Mouse (Mus musculus) c-Kit-positive CD71-positive TER-119-positive erythroid progenitor cells, embryonic 14.5 days (primary cell): ENCODE results near the gene Chn2.

Source experiments
- DNase-seq: peaks from one replicate; pipeline ENCODE4 v3.0.0-alpha.2; 2013; ENCODE audit warnings: low spot score

The Chn2 gene

DNA sequence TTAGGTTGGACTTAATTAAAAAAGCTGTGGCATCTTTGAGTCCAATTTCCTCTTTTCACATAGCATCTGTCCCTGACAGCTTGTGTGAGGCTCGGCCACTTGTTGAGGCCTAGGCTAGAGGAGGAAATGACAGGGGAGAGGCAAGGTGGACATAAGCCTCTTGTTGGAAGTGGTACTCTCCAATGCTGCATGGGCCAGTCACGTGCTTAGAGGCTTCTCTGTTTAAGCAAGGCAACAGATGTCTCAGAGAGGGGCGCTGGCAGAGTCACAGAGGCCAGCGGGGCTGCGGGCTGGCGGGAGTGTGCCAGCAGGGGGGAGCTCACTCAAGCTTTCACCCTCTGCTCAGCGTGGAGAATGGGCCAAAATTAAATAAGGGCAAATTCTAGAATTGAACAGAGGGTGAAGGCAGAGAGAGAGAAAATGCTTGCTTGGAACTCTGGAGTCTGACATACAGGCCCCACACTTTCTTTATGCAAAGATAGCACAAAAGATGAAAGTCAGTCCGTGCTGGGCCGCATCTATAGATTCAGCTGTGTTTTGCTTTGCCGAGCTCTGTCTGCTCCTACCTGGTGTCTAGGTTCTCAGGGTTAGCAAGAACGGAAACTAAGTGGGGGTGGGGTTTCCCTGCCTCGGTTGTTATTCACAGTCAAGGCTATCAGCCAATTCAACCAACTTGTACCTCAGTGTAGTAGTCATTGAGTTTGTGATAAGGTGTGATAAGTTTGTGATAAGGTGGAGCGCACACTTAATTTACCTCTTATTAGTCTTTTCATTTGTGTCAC, 80.7 kb downstream of the Chn2 start:
- DNase-seq: no peak

DNA sequence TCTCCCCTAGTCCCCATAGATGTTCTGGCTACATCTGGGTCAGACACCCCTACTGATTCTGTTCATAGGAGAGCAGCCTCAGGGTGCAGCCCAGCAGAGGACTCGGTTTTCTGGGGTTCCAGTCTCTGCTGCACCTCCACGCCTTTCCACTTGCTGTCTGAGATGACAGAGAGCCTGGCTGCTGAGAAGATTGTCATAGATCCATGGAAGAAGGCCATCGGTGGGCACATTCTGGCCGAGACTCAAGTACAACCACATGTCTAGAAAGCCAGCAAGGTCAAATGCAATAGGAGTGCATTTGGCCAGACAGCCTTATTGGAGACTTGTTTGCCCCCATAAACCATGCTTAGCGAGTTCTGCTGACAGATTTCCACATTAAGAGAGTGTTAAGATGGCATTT, 81.5 kb downstream of the Chn2 start:
- DNase-seq: no peak

DNA sequence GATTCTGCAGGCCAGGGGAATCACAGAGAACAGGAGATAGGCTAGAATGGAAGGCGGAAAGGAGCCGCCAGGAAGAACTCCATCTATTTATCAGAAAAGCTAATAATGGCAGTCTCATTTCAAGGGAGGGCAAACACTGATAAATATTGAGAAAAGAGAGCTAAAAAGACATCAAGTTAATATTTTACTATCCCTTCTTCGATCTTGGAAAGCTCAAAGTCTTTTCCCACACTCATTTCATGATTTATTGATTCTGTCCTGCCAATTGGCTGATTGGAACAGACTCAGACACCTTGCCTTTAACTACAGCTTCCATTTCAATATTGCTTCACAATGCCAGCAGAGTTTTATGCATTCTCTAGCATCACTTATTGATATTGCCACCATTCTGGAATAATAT, 85.2 kb downstream of the Chn2 start:
- no peak for DNase-seq

DNA sequence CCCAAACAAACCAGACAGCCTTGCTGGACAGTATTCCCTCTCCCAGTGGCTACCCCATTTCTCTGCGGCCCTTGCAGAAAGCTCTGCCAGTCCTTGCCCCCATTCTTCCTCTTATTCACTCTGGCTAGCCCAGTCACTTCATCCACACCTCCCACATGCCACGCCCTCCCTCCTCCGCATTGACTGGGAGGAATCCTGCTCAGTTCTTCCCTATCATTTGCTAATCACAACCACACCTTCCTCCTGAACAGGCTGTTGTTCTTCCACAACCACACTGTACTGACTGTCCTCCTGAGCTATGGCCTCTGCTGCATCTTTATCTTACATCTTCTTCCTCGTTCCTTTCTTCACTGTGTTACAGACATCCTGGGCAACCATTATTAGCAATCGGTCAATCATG, 86.2 kb downstream of the Chn2 start:
- DNase-seq: no peak

DNA sequence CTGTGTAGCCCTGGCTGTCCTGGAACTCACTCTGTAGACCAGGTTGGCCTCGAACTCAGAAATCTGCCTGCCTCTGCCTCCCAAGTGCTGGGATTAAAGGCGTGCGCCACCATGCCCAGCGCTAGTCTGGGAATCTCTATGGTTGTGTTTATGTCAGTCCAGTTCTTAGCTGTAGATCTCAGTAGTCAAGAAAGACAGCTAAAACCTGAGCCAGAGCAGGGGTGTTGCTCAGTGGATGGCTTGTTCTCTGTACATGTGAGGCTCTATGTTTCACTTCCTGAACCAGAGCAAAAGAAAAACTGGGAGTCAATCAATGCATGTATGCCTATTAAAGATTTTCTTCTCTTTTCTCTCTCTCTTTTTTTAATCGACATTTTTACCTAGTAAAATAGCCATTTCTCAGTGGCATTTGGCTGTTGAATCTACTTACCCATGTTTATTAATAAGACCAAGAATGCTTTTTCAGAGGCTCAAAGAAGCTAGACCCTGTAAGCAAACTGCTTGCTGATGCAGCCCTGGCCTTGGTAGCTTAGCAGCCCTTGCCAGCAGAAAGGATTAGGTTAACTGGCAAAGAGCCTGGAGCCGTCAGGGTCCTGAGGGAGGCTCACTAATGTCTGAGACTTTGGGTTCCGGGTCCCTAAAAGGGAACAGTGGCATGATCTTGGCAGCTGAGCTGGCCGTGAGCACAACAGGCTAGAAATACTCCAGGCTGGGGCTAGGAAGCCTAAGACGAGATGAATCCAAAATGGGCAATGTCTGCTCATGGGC, 87.1 kb downstream of the Chn2 start:
- no peak for DNase-seq

DNA sequence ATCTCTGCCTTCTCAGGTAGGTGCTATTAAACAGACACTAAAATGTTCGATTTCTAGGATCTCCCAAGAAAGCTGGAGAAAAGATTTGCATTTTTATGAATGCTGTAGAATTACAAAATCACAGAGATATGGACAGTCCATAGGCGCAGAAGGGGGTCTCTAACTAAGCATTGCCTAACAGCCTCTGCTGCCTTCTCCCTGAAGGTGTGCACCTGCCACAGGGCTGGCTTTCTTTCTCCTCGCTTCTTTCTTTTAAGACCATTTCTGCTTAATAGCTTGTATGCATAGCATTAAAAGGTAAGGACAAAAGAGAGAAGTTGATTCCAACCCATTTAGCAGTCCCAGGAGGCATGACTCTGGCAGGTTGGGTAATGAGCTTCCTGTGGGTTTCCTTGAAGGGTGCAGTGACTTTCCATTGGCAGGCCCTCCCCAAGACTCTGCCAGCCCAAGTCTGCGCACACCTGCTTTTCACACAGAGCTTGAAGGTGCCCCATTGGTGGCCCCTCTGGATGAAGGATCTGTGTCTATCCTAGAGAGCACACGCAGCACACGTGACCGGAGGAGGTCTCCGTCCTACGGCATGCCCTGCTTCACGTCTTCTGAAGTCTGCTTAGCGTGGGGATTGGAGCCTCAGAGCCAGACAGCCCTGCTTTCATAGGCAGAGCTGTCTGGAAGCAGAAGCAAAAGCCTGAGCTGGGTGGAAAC, 87.8 kb downstream of the Chn2 start:
- DNase-seq: no peak

DNA sequence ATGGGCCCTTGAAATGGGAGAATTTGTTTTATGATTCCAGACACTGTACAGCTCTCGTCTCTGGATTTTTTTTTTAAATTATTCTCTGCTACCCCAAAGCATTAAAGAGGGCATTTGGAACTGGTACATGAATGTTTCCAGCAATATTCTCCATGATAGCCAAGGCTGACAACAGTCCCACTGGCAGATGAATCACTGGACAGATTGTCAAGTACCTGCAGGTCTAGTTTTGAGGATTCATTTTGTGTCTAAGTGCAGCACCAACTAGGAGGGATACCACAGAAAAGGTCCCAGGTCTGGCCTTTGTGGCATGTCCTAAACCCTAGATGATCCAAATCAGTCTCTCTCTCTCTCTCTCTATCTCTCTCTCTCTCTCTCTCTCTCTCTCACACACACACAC, 89.3 kb downstream of the Chn2 start:
- no peak for DNase-seq

DNA sequence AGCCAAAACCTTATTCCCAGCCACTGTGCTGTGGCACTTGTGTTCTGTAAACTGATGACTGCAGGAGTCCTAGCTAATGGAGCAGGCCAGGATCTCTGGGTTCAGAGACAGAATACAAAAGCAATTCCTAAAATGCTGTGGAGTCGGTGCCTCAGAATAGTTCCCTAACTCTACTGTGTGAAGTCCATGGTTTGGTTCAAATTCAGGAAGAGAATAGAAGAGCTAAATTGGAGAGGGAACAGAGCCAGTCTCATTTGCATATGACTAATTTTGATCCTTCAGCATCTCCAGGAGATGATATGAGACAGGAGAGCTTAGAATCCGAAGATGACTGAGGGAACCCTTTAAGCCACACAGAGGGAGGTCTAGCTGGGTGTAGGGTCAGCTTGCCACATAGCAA, 90.2 kb downstream of the Chn2 start:
- DNase-seq: no peak

DNA sequence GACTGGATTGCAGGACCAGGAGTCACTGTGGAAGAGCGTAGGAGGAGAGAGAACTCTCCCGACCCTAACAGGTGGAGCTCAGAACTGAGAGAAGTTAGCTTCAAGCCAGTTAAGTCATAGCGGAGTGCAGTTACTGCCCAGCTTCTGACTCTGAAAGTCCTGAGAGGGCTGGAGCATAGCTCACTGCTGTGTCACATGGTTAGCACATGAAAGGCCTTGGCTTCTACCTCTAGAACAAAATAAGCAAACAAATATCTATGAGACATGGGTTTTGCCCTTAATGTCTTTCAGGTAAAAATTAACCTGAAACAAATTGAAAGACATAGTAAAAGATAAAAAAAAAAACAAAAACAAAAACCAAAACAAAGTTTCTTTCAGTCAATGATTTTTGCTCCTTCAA, 91.5 kb downstream of the Chn2 start:
- no peak for DNase-seq

DNA sequence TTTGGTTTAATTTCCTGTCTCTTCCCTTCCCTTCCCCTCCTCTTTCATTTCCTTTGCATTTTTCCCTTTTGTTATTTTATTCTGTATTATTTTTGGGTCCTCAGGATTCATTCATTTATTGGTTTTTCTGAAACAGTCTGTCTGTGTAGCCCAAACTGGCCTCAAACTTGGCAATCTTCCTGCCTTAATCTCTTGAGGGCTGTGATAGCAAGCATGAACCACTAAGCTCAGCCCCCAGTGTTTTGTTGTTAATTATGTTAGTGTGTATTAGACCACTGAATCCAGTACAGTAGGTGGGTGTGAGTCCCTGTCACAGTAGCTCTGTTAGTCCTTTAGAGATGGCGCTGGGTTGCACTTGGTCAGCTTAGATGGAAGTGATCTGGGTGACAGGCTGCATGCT, 93.2 kb downstream of the Chn2 start:
- no peak for DNase-seq

DNA sequence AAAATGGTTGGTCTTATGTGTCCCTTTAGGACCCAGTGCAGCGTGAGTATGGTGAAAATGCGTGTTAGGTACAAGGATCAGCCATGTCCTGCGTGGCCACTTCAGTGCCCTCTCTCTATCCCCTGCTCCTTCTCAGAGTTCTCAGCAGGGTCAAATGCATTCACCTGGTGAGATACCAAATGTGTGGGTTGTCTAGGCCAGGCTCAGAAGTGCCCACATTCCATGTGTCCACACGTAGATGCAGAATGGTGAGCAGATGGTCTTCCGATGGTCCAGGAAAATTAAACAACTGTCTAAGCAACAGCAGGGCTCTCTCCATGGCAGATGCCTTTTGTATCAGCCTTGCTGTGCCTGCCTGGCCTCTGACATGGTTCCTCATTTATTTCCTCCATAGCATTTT, 93.9 kb downstream of the Chn2 start:
- no peak for DNase-seq

DNA sequence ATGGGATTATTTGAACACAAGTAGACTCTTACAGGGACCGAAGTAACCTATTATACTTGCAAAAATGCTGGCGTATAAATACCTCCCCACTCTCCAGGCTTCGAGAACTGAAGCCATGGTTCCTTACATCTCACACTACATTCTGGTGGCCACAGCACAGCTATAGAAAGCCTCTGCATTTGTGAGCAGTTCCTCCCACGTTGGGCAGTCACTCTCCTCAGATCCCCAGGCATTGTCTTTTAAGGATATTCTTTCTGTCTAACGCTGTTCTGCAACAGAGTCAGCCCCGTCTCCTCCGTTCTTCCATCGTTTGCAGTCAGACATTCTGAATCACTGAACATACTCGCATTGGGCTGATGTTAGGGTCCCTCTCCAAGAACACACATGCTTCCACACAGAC, 98.8 kb downstream of the Chn2 start:
- no peak for DNase-seq

DNA sequence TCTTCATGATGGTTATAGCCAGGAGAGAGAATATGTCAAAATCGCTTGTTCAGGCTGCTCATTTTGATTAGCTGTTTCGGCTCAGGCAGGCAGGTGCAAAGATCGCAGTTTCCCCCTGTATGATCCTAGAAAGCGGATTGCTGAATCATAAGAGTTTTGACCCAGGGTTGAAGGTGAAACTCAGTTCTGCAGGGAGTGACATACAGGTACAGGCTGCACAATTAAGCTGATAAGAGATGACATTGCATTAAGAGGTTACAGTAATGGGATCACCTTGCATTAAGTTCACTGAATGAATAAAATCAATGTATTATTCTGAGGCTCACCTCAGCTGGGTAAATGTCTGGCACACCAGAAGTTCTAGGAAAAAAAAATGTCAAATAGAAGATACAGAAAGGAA, 101.1 kb downstream of the Chn2 start:
- DNase-seq: no peak

DNA sequence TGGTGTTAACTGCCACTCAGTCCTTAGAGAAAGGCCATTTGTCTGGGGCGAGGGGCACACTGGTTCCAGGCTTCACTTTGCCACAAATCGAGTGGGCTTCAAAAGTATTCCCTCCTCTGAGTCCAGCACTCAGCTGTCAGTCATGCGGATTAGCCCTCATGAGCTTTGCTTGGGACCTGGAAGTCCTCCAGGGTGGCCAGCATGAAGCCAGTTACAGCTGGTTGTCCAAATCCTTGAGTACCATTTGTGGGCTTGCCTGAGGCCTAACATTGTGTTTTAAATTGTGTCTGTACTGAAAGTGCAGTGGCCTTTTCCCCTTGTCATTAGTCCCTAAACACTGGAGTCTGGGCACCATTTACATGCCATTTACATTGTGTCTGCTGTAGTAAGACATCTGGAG, 101.8 kb downstream of the Chn2 start:
- no peak for DNase-seq

DNA sequence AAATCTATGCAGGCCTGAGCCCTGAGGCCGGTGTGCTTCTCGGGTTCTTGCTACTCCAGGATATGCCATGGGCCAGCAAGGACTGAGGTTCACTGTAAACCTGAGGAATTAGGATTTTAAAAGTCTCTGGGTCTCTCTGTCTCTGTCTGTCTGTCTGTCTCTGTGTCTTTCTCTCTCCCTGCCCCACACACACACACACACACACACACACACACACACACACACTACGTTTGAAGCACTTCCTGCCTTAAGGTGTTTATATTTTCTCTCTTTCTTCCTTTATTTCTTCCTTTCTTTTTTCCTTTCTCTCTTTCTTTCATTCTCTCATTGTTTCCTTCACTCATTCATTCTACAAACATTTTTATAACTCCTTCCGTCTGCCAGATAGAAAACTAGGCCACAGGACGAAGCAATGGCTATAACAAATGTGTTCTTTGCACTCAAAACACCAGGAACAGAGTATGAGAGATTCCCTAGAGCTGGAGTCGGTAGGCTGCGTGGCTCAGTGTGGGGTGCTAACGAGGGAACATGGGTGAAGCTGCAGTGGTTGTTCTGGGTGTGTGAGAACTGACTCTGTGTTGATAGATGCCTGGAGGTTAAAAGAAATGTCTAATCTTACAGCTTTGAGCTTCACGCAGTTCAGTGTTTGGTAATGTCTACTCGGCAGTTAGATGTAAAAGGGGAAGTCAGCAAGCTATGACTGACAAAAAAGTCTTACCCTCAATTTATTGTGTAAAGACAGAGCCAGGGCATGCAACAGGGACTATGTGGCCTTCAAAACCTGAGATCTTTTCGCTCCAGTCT, 103.7 kb downstream of the Chn2 start:
- no peak for DNase-seq

DNA sequence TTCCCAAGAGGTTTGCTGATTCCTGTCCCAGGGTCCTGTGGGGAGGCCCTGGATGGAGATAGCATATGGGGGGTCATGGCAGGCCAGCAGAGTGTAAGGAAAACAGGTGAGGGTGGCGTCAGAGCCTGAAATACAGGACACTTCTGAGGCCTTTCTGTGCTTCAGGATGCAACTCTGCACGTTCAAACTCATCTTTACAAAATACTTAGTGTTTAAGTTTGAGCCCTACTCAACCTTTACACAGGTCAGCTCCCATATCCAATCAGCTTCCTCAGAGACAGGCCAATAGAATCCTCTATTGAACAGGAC, 104.3 kb downstream of the Chn2 start:
- no peak for DNase-seq

DNA sequence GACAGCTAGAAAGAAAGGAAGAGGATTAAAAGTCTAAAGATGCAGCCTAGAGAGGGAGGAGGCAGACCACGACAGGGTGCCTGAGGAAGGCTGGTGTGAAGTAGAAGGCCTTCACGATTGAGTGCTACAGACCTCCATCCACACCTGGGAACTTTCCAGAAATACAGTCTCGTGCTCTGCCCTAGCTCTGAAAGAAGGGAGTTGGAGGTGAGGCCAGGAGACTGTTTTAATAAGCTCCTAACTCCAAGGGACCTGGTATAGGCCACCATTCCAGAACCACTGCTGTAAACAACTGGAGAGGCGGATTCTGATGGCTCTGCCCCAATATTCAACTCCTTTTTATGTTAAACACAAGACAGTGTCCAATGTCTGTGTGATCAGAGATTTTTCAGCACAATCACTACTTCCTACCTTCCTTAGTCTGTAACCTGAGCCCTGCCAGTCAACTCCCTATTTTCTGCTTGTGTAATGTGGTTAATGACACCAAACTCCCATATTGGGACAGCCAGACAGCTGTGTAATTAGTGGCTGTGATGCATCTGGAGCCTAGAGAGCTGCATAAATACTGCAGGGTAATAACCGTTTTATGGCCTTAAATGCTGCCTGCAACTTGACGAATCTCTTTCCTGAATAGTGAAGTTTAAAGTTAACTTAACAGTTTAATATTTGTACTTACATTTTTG, 109.6 kb downstream of the Chn2 start:
- no peak for DNase-seq

DNA sequence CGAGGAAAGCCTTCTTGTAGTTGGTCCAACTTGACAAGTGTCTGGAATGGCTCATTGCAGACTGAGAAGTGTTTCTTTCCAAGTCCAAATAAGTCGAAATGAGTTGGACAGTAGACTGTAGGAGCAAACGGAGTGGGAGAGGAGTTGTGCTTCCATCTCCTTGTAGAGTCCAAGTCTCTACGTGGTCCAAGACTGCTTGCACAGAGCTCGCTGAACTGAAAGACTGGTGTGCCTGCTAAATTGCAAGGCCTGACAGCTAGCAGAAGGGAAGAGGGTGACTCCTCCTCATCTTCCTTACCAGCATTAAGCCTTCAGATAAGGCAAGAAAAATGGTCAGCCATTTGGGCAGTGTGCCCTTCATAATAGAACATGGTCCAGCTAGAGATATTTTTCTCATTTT, 111.5 kb downstream of the Chn2 start:
- DNase-seq: no peak

DNA sequence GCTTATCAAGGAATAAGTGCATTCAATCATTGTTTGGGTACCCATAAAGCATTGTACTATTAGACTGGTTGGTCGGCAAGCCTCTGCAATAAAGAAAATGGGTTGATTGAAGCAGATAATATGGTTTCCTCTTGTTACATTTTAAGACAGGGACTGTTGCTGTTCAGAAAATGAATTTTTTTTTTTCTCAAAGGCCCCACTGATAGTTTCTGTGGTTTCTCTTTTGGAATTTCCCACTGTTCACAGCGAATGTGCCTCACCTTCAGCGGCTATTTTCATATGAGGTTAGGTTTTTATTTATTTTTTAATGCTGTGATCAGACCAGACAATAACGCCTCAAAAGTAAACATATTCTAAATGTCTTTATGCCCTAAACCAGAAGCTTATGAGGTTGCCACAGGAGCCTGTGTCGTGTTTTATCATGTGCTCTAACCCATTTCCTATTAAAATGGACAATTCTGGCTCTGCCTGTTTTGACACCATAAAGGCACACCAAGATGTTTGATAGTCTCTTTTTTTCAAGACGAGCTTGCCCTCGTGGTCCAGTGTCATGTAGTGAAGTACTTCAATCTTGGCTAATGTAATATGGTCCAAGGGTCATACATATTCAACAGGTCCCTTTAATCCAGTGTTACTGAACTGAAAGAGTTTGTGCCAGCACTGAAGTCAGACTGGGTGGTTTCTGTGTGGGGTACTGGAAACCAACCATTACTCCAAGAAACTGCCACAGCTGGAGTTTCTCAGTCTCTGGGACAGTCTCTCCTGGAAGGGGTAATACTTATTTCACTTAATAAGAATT, 112.3 kb downstream of the Chn2 start:
- no peak for DNase-seq

DNA sequence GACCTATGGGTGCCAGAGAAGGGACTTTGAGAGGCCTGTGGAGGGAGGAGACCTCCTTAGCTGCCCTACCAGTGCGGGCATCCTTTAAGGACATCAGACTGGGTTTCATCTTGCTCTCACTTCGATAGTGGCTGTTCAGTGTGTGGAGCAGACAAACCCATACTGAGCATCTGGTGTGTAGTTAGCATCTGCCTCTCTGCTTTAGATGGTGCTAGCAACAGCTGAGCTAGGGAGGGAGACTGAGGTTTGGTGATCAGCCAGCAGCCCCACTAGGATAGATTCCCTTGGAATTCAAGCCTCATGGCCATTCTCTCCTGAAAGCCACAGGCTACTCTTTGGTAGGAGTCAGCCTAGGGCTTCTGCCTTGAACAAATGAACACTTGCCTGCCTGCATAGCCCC, 117.7 kb downstream of the Chn2 start:
- DNase-seq: no peak

DNA sequence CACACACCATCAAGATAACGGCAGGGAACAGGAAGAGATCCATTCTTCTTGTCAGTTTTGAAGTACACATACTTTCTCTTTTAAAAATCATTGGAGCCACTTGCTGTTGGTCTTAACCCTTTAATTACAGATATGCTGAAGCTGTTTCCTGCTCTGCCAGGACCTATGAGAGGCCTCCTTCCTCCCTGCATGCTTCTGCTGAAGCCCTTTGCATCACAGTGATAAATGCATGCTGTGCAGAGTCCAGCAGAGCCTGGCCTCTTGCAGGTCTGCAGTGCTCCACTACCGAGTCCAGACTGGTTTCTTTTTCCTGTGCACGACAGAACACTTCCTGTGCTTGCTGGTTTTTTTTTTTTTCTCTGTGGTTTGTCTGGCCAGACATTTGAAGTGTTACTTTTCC, 119.0 kb downstream of the Chn2 start:
- DNase-seq: no peak
